Mouse (Mus musculus): ENCODE measurements around the gene Socs3. TPM values are rescaled to one million over a fixed set of nuclear protein-coding genes. Genes with fewer than 3 reads are reported as not detected.

The Socs3 gene
- polyA plus RNA-seq, 1 experiment from 2014 or later, result 2.0 TPM

- H3K9me3 ChIP-seq (ENCODE audit: control insufficient read depth, low read length), result no peaks in the 10 kb centered on the region
- peaks cover 6 to 37% of the 10 kb centered on the region in 2 experiments for H3K4me1 ChIP-seq (ENCODE audit: control insufficient read depth in 2 of 2, insufficient read depth in 2 of 2, low read length in 2 of 2)
- H3K4me3 ChIP-seq (ENCODE audit: control insufficient read depth in 1 of 2, insufficient read depth in 1 of 2, low read depth in 1 of 2, low read length in 2 of 2), result peak overlapping the region in 1 of 2 experiments; percentile 87; a peak in 3 of 4 replicates
- H3K27ac ChIP-seq (replicated peaks in 1 of 2; ENCODE audit: control insufficient read depth in 1 of 2, insufficient read depth in 1 of 2, low read depth in 2 of 2, low read length in 2 of 2), result no peak overlapping the region
- peak overlapping the region; percentile 89 for H3K9ac ChIP-seq (ENCODE audit: low read length)
- ATAC-seq (ENCODE audit: insufficient number of reproducible peaks, insufficient read depth, low FRiP score, low read depth), result no peak
- WGBS, result 53% methylated on average over 4 of the region's 4 CpGs
- H3K27me3 ChIP-seq (ENCODE audit: control insufficient read depth, insufficient read depth, low read length), result no peaks in the 10 kb centered on the region
- no peaks in the 10 kb centered on the region for H3K36me3 ChIP-seq (ENCODE audit: control insufficient read depth, insufficient read depth, low read length)
- peak overlapping the region; percentile 71 for H3K4me2 ChIP-seq (ENCODE audit: low read length)
These were observed 18.1 kb upstream of the Socs3 start for GRCm38 (mm10) chr11:117987968-117988367.

GRCm38 (mm10) chr11:117987032-117987451 lies 17.2 kb upstream of the Socs3 start:
- H3K27ac ChIP-seq (replicated peaks in 1 of 2; ENCODE audit: control insufficient read depth in 1 of 2, insufficient read depth in 1 of 2, low read depth in 2 of 2, low read length in 2 of 2), result peak overlapping the region; percentile 13 to 39; a peak in 2 of 4 replicates
- H3K9ac ChIP-seq (ENCODE audit: low read length), result peak overlapping the region; percentile 89
- under 1% methylated on average over 31 of the region's 32 CpGs for WGBS
- no peaks in the 10 kb centered on the region for H3K36me3 ChIP-seq (ENCODE audit: control insufficient read depth, insufficient read depth, low read length)
- H3K4me3 ChIP-seq (ENCODE audit: control insufficient read depth in 1 of 2, insufficient read depth in 1 of 2, low read depth in 1 of 2, low read length in 2 of 2), result peak overlapping the region; percentile 87 to 97
- H3K9me3 ChIP-seq (ENCODE audit: control insufficient read depth, low read length), result no peaks in the 10 kb centered on the region
- peaks cover 8 to 35% of the 10 kb centered on the region in 2 experiments for H3K4me1 ChIP-seq (ENCODE audit: control insufficient read depth in 2 of 2, insufficient read depth in 2 of 2, low read length in 2 of 2)
- H3K4me2 ChIP-seq (ENCODE audit: low read length), result peak overlapping the region; percentile 71
- ATAC-seq (ENCODE audit: insufficient number of reproducible peaks, insufficient read depth, low FRiP score, low read depth), result peak; percentile 58; the same call in 1 of the 2 replicates
- H3K27me3 ChIP-seq (ENCODE audit: control insufficient read depth, insufficient read depth, low read length), result no peaks in the 10 kb centered on the region

DNA sequence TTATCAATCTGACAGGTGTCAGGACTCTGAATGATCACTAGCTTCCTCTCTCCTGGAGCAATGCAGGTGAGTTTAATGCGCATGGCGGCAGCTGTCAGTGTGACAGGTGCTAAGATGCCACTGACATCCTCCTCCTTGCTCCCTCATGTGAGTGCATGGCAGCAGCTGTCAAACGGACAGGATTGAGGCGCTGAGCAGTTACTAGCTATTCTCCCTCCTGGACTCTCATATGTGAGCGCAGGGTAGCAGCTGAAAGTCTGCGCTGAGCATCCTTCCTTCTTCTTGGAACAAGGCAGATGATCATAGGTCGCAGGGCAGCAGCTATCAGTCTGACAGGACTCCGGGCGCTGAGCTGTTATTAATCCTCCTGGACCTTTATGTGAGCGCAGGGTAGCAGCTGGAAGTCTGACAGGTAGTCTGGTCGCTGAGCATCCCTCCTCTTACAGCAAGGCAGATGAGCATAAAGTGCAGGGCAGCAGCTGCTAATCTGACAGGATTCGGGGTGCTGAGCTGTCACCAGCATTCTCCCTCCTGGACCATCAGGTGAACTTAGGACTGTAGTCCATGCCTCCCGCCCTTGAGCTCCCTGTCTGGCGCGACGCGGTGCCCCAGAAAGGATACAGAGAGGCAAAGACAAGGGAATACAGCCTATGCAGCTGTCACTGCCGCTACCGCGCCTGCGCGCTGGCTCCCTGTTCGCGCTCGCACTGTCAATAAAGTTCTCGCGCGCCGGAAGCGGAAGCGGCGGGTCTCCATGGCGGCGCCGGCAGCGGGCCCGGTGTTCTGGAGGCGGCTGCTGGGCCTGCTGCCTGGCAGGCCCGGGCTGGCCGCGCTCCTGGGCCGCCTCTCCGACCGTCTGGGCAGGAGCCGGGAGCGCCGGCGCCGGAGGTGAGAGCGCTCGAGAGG lies 16.5 kb upstream of the Socs3 start, which contains the start of gene Pgs1:
Pgs1 (plus strand) TSS at position 167 of the 906 bp plus-strand sequence.
- WGBS, result 7% methylated on average over 51 of the region's 51 CpGs
- H3K9ac ChIP-seq (ENCODE audit: low read length), result peak within 1 kb of the TSS; percentile 89

DNA sequence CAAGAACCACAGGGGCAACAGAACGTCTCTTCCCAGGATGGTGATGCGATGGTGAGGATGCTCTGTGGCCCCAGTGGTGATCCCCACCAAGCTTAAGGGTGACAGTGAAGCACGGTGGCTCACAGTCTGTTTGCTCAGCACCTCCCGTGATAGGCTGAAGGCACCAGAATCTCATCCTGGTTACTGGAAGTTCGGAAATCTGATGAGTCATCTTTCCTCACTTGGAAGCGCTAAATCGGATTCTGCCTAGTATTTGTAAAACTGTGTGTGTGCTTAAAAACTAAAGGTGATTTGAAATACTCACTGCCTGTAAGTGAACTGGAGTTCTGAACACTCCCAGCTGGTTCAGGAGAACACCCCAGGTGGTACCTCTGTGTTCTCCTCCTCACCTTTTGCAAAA lies 13.9 kb upstream of the Socs3 start:
- Histone ChIP-seq H3K9ac (ENCODE audit: low read length) (no peak overlapping the region), H3K27me3 (ENCODE audit: control insufficient read depth, insufficient read depth, low read length) (no peaks in the 10 kb centered on the region), H3K4me1 (ENCODE audit: control insufficient read depth in 2 of 2, insufficient read depth in 2 of 2, low read length in 2 of 2) (peaks cover 2 to 15% of the 10 kb centered on the region in 2 experiments), H3K4me3 (ENCODE audit: control insufficient read depth in 1 of 2, insufficient read depth in 1 of 2, low read depth in 1 of 2, low read length in 2 of 2) (no peak overlapping the region), H3K27ac (replicated peaks in 1 of 2; ENCODE audit: control insufficient read depth in 1 of 2, insufficient read depth in 1 of 2, low read depth in 2 of 2, low read length in 2 of 2) (no peak overlapping the region), H3K9me3 (ENCODE audit: control insufficient read depth, low read length) (no peaks in the 10 kb centered on the region), H3K36me3 (ENCODE audit: control insufficient read depth, insufficient read depth, low read length) (no peaks in the 10 kb centered on the region), H3K4me2 (ENCODE audit: low read length) (no peak overlapping the region)
- 48% methylated on average over 7 of the region's 7 CpGs for WGBS
- ATAC-seq (ENCODE audit: insufficient number of reproducible peaks, insufficient read depth, low FRiP score, low read depth), result no peak

More for the DNA sequence above, 16.5 kb upstream of the Socs3 start, which contains the start of gene Pgs1:
- peak within 1 kb of the TSS; percentile 87 to 97 for H3K4me3 ChIP-seq (ENCODE audit: control insufficient read depth in 1 of 2, insufficient read depth in 1 of 2, low read depth in 1 of 2, low read length in 2 of 2)
- peak within 1 kb of the TSS; percentile 71 for H3K4me2 ChIP-seq (ENCODE audit: low read length)
- ATAC-seq (ENCODE audit: insufficient number of reproducible peaks, insufficient read depth, low FRiP score, low read depth), result peak; percentile 55
- H3K4me1 ChIP-seq (ENCODE audit: control insufficient read depth in 2 of 2, insufficient read depth in 2 of 2, low read length in 2 of 2), result peaks cover 8 to 30% of the 10 kb centered on the region in 2 experiments
- peak within 1 kb of the TSS; percentile 13 to 39; a peak in 2 of 4 replicates for H3K27ac ChIP-seq (replicated peaks in 1 of 2; ENCODE audit: control insufficient read depth in 1 of 2, insufficient read depth in 1 of 2, low read depth in 2 of 2, low read length in 2 of 2)
- H3K9me3 ChIP-seq (ENCODE audit: control insufficient read depth, low read length), result no peaks in the 10 kb centered on the region
- no peaks in the 10 kb centered on the region for H3K27me3 ChIP-seq (ENCODE audit: control insufficient read depth, insufficient read depth, low read length)
- H3K36me3 ChIP-seq (ENCODE audit: control insufficient read depth, insufficient read depth, low read length), result no peaks in the 10 kb centered on the region

DNA sequence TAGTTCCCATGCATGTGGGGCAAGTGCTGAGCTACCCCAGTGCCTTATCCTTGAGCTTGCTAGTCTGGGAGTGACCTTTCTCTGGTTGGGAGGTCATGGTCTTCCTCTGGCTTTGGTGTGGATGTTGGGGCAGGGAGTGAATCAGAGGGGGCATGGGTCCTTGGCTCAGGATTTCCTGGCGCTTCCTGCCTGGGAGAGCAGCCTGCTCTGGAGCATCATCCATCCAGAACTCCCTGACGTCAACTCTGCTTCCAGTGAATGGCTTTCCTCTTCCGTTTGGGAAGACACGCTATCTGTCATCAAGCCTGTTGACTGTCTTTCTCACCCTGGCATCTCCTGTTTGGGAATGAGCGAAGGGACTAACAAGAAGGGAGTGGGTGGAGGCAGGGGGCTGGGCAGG lies 12.6 kb upstream of the Socs3 start:
- no peaks in the 10 kb centered on the region for H3K36me3 ChIP-seq (ENCODE audit: control insufficient read depth, insufficient read depth, low read length)
- H3K27me3 ChIP-seq (ENCODE audit: control insufficient read depth, insufficient read depth, low read length), result no peaks in the 10 kb centered on the region
- H3K9ac ChIP-seq (ENCODE audit: low read length), result no peak overlapping the region
- no peak overlapping the region for H3K4me3 ChIP-seq (ENCODE audit: control insufficient read depth in 1 of 2, insufficient read depth in 1 of 2, low read depth in 1 of 2, low read length in 2 of 2)
- WGBS, result 24% methylated on average over 5 of the region's 5 CpGs
- peaks cover 2 to 5% of the 10 kb centered on the region in 2 experiments; a peak in 3 of 4 replicates for H3K4me1 ChIP-seq (ENCODE audit: control insufficient read depth in 2 of 2, insufficient read depth in 2 of 2, low read length in 2 of 2)
- no peaks in the 10 kb centered on the region for H3K9me3 ChIP-seq (ENCODE audit: control insufficient read depth, low read length)
- no peak for ATAC-seq (ENCODE audit: insufficient number of reproducible peaks, insufficient read depth, low FRiP score, low read depth)
- H3K4me2 ChIP-seq (ENCODE audit: low read length), result no peak overlapping the region
- no peak overlapping the region for H3K27ac ChIP-seq (replicated peaks in 1 of 2; ENCODE audit: control insufficient read depth in 1 of 2, insufficient read depth in 1 of 2, low read depth in 2 of 2, low read length in 2 of 2)

GRCm38 (mm10) chr11:117979388-117979787 lies 9.5 kb upstream of the Socs3 start:
- Histone ChIP-seq H3K4me1 (ENCODE audit: control insufficient read depth in 2 of 2, insufficient read depth in 2 of 2, low read length in 2 of 2) (peaks cover 18 to 20% of the 10 kb centered on the region in 2 experiments), H3K36me3 (ENCODE audit: control insufficient read depth, insufficient read depth, low read length) (no peaks in the 10 kb centered on the region), H3K9ac (ENCODE audit: low read length) (no peak overlapping the region), H3K4me3 (ENCODE audit: control insufficient read depth in 1 of 2, insufficient read depth in 1 of 2, low read depth in 1 of 2, low read length in 2 of 2) (no peak overlapping the region), H3K27ac (replicated peaks in 1 of 2; ENCODE audit: control insufficient read depth in 1 of 2, insufficient read depth in 1 of 2, low read depth in 2 of 2, low read length in 2 of 2) (no peak overlapping the region), H3K4me2 (ENCODE audit: low read length) (no peak overlapping the region), H3K9me3 (ENCODE audit: control insufficient read depth, low read length) (no peaks in the 10 kb centered on the region), H3K27me3 (ENCODE audit: control insufficient read depth, insufficient read depth, low read length) (no peaks in the 10 kb centered on the region)
- WGBS, result 47% methylated on average over 7 of the region's 7 CpGs
- no peak for ATAC-seq (ENCODE audit: insufficient number of reproducible peaks, insufficient read depth, low FRiP score, low read depth)

DNA sequence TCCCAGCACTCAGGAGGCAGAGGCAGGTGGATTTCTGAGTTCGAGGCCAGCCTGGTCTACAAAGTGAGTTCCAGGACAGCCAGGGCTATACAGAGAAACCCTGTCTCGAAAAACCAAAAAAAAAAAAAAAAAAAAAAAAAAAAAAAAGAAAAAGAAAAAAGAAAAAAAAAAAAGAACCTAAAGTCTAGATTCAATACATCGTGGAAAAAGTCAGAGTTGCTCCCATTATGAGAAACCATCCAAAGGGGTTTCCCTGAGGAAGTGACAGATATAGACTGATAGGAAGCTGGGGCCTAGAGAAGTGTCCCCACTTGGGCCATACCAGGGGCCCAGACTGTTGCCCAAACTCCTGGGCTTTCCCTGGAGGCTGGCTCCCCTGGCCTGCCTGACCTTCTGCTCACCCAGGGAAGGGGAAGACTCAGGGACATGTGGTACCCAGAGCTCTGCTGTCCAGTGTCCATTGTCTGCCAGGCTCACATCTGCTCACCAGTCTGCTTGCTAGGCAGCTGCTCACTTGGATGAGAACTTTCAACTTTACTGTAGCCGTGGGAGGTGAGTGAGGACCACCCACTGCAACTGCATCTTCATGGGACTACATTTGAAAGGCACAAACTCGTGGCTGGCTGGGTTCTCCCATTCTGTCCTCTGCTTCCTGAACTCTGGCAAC lies 8.0 kb upstream of the Socs3 start:
- no peaks in the 10 kb centered on the region for H3K36me3 ChIP-seq (ENCODE audit: control insufficient read depth, insufficient read depth, low read length)
- no peak overlapping the region for H3K27ac ChIP-seq (replicated peaks in 1 of 2; ENCODE audit: control insufficient read depth in 1 of 2, insufficient read depth in 1 of 2, low read depth in 2 of 2, low read length in 2 of 2)
- 64% methylated on average over 4 of the region's 5 CpGs for WGBS
- H3K9me3 ChIP-seq (ENCODE audit: control insufficient read depth, low read length), result no peaks in the 10 kb centered on the region
- no peak overlapping the region for H3K9ac ChIP-seq (ENCODE audit: low read length)
- no peak overlapping the region for H3K4me2 ChIP-seq (ENCODE audit: low read length)
- H3K4me1 ChIP-seq (ENCODE audit: control insufficient read depth in 2 of 2, insufficient read depth in 2 of 2, low read length in 2 of 2), result peaks cover 24 to 25% of the 10 kb centered on the region in 2 experiments
- H3K27me3 ChIP-seq (ENCODE audit: control insufficient read depth, insufficient read depth, low read length), result no peaks in the 10 kb centered on the region
- H3K4me3 ChIP-seq (ENCODE audit: control insufficient read depth in 1 of 2, insufficient read depth in 1 of 2, low read depth in 1 of 2, low read length in 2 of 2), result no peak overlapping the region
- ATAC-seq (ENCODE audit: insufficient number of reproducible peaks, insufficient read depth, low FRiP score, low read depth), result no peak

Data from heart, embryonic 14.5 days (tissue).